Mouse (Mus musculus) liver, adult 2 months (tissue): Measurements from ENCODE around the gene Iglon5.
A peak's percentile ranks its signal among the peaks of the same experiment; 100 is the strongest.

Experiments used
- CTCF ChIP-seq: fragments of 200-500 bp; IDR thresholded peaks from 2 replicates; pipeline ENCODE4 v1.5.1; 2011; ENCODE audit warnings: low read depth, low read length, control low read depth
- POLR2A ChIP-seq: fragments of 200-500 bp; IDR thresholded peaks from 2 replicates; pipeline ENCODE4 v1.6.1; 2011; ENCODE audit warnings: low read length, control low read depth; ENCODE audit not compliant: insufficient read depth; ENCODE audit errors: extremely low read depth

DNA sequence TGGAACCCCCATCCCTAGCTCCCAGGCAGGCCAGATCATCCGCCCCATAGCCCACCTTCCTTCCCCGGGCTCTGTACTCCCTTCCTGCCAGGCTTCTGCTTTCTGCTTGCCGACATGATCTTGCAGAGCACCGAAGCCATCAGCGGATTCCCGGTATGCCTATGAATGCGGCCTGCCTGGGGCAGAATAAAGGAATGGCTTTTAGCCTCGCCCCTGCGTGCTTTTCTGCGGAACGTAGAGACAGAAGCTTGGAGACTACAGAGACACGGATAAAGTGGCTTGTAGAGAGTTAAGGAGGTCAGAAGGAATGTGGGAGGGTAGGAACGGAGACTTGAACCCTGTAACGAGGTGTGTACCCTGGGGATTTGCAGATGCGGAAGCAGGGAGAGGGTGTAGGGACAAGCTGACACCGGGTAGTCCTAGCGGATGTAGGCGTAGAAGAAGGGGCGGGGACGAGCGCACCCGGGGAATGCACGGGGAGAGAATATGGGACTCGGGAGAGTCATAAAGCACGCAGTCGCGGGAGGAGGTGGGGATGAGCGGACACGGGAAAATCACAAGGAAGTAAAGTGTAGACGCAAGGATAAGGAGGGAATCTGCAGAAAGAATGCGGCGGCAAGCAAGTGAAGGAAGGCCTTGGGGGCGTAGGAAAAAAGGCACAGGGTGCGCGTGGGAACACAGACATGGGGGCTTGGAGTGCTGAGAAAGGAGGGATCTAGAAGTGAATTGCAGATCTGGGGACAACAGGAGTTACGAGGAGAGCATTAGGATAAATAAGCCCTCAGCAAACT, 46.6 kb downstream of the Iglon5 start:
- TF ChIP-seq CTCF: no peak
- TF ChIP-seq POLR2A: peak; percentile 39; the same call in 1 of the 2 replicates
